Mouse (Mus musculus): ENCODE results near the gene Vcl.

The Vcl gene

DNA sequence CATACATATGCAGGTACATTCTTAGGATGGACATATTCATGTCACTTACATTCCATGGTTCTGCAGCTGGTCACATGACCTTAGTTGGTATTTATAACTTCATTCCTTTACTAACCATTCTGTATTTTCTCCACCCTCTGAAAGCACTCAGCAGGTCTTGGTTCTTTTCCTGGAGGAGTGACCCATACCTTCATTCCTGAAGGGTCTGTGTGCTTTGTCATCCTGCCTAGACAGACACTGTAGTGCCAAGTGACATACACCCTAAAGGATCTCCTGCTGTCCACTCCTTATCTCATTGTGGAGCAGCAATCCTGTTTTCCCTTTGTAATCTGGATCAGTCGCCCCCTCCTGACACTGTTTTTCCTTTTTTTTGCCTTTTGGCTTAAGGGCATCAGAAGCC lies 153.6 kb downstream of the Vcl start:
- in situ Hi-C loops (cut with MboI; ENCODE audit: low pct_unique_long_range_greater_than_20kb in 1 of 2, low sequenced_read_pairs in 2 of 2, unreplicated experiment in 1 of 2), result no loop called here
